Mouse (Mus musculus) stomach, embryonic 15.5 days (tissue): Measurements from ENCODE around the gene Ptgr1. TPM values are rescaled to one million over a fixed set of nuclear protein-coding genes. Genes with fewer than 3 reads are reported as not detected.

ENCODE experiments used
- ATAC-seq: fragments of 200-750 bp; cut with Nextera tagmentation; 2 replicates; pipeline ENCODE4 v1.8.0; 2017; ENCODE audit warnings: low read depth, moderate number of reproducible peaks, moderate TSS enrichment; ENCODE audit not compliant: insufficient read depth, low FRiP score
- H3K27ac ChIP-seq: fragments of 300-500 bp; sonication (generic); 2 replicates; pipeline ENCODE4 v1.5.1; 2015; ENCODE audit warnings: mild to moderate bottlenecking, inconsistent platforms
- H3K27me3 ChIP-seq: fragments of 300-500 bp; sonication (generic); replicated peaks from 2 replicates; pipeline ENCODE4 v1.6.1; 2015; ENCODE audit warnings: inconsistent platforms
- H3K36me3 ChIP-seq: fragments of 300-500 bp; sonication (generic); 2 replicates; pipeline ENCODE4 v1.6.1; 2015; ENCODE audit warnings: inconsistent platforms
- H3K4me1 ChIP-seq: fragments of 300-500 bp; sonication (generic); 2 replicates; pipeline ENCODE4 v1.6.1; 2015; ENCODE audit warnings: inconsistent platforms
- H3K4me2 ChIP-seq: fragments of 300-500 bp; sonication (generic); 2 replicates; pipeline ENCODE4 v1.6.1; 2015; ENCODE audit warnings: mild to moderate bottlenecking, inconsistent platforms
- H3K4me3 ChIP-seq: fragments of 300-500 bp; sonication (generic); replicated peaks from 2 replicates; pipeline ENCODE4 v1.5.1; 2015; ENCODE audit warnings: inconsistent platforms
- H3K9ac ChIP-seq: fragments of 300-500 bp; sonication (generic); 2 replicates; pipeline ENCODE4 v1.6.1; 2015; ENCODE audit warnings: inconsistent platforms
- H3K9me3 ChIP-seq: fragments of 300-500 bp; sonication (generic); 2 replicates; pipeline ENCODE4 v1.6.1; 2016; ENCODE audit warnings: inconsistent platforms
- WGBS: fragments of 180-500 bp; shearing (Covaris S2); methylation state at CpG from one replicate; pipeline ENCODE4 v1.1.7; 2015; 5-methylcytosine and 5-hydroxymethylcytosine counted together
- polyA plus RNA-seq: library from polyadenylated mRNA; unstranded; fragments of >200 nt; fragmentation: Nextera tagmentation; extraction: Ambion mirVana; gene quantifications from 2 replicates; pipeline ENCODE4 v1.2.1, GENCODE M21; 2015

Gene Ptgr1
- polyA plus RNA-seq, 1 experiment from 2014 or later = 66.3 TPM

DNA sequence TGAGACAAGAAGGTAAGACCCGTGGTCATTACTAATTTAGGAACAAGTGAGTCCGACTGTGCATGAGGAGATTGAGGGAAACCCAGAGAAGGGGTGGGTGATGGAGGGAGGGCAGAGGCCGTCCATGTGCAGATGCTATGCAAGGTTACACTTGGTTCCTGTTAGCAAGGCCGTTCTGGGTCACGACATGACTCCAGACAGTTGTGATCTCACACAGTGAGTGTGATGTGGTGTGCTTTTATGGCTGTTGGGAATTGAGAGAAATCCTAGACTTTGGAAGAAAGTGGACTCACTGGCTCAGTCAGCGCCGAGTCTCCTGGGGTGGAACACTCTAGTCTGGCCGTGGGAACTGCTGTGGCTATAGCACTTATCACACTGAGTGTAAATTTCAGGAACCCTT lies 19.3 kb upstream of the Ptgr1 start:
- no peak overlapping the region for H3K4me2 ChIP-seq
- H3K4me3 ChIP-seq = no peak overlapping the region
- 72% methylated on average over 8 of the region's 8 CpGs for whole genome bisulfite sequencing
- no peak overlapping the region for H3K27ac ChIP-seq
- peaks cover 18% of the 10 kb centered on the region for H3K4me1 ChIP-seq
- no peak for ATAC-seq
- no peaks in the 10 kb centered on the region for H3K9me3 ChIP-seq
- no peak overlapping the region for H3K9ac ChIP-seq
- no peaks in the 10 kb centered on the region for H3K36me3 ChIP-seq
- H3K27me3 ChIP-seq = no peaks in the 10 kb centered on the region

DNA sequence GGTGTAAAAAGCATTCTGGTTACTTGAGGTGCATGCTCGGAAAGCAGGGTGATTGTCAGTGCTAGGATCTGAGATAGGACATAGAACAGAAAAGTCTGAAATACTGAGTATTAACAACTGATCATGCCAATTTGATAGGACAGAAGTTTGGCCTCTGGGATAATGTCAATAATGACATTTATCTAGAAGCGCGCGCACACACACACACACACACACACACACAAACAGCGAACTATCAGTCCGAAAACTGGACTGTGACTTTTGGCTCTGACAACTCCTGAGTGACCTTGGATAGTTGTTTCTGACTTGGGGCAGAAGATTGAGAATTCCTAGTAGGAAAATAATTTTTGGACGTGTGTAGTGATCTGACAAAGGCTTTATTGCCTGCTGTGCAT lies 16.9 kb upstream of the Ptgr1 start:
- no peaks in the 10 kb centered on the region for H3K27me3 ChIP-seq
- peak overlapping the region; percentile 85; the same call in 1 of the 2 replicates for H3K27ac ChIP-seq
- peak overlapping the region; percentile 65 for H3K4me2 ChIP-seq
- H3K9ac ChIP-seq = peak overlapping the region; percentile 70
- peak overlapping the region; percentile 89 for H3K4me3 ChIP-seq
- no peaks in the 10 kb centered on the region for H3K36me3 ChIP-seq
- H3K4me1 ChIP-seq = peaks cover 12% of the 10 kb centered on the region; the same call in 1 of the 2 replicates
- no peak for ATAC-seq
- 20% methylated on average over 7 of the region's 7 CpGs for WGBS
- no peaks in the 10 kb centered on the region for H3K9me3 ChIP-seq

DNA sequence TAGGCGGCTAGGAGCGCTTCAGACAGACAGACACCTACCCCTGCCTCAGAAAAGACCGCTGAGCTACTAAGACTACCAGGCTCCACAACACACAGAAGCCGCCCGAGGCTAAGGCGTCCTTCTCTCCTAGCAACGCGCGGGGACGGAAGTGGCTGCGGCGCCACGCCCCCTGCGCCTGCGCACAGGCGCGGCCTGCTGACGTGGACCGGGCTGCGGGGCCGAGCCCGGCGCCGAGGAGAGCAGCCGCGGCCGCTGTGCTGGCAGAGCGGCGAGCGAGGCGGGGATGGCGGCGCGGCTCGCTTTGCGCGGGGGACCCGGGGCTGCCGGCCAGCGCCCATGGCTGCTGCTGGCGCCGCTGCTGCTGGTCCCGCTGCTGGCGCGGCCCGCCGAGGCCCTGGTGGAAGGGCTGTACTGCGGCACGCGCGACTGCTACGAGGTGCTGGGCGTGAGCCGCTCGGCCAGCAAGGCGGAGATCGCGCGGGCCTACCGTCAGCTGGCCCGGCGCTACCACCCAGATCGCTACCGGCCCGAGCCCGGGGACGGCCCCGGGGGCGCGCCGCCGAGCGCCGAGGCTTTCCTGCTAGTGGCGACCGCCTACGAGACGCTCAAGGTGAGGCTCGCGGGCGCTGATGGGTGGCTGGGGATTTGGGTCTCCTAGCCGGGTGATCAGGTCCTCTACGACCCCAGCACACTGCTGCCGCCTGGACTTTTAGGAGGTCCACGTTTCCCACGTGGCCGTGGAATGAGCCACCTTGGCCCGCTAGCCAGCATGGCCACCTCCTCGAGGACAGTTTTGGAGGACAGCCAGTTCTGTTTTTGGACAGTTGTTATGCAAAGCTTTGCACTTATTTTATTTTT lies 16.3 kb upstream of the Ptgr1 start, which contains the start of gene Gm20503:
Gm20503 (plus strand) TSS at position 263 of the 858 bp plus-strand sequence.
- peak within 1 kb of the TSS; percentile 89 for H3K4me3 ChIP-seq
- no peaks in the 10 kb centered on the region for H3K9me3 ChIP-seq
- no peaks in the 10 kb centered on the region for H3K27me3 ChIP-seq
- peak within 1 kb of the TSS; percentile 85 for H3K27ac ChIP-seq
- ATAC-seq = peak; percentile 99
- no peaks in the 10 kb centered on the region for H3K36me3 ChIP-seq
- H3K4me2 ChIP-seq = peak within 1 kb of the TSS; percentile 65
- under 1% methylated on average over 89 of the region's 89 CpGs for WGBS
- H3K4me1 ChIP-seq = peaks cover 15% of the 10 kb centered on the region; the same call in 1 of the 2 replicates
- peak within 1 kb of the TSS; percentile 70 for H3K9ac ChIP-seq

DNA sequence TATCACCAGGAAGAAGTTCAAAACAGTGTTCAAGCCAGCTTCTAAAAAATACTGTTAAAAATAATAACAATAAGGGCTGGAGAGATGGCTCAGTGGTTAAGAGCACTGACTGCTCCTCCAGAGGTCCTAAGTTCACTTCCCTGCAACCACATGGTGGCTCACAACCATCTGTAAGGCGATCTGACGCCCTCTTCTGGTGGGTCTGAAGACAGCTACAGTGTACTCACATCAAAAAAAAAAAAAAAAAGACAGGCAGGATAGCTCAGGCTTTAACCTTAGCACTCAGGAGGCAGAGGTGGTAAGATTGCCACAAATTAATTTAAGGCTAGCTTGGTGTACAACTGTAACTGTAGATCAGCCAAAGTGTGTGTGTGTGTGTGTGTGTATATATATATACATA lies 13.7 kb upstream of the Ptgr1 start:
- no peak overlapping the region for H3K4me3 ChIP-seq
- whole genome bisulfite sequencing = 4% methylated on average over 2 of the region's 2 CpGs
- H3K27ac ChIP-seq = no peak overlapping the region
- no peaks in the 10 kb centered on the region for H3K36me3 ChIP-seq
- H3K27me3 ChIP-seq = no peaks in the 10 kb centered on the region
- H3K4me2 ChIP-seq = no peak overlapping the region
- peaks cover 16% of the 10 kb centered on the region; the same call in 1 of the 2 replicates for H3K4me1 ChIP-seq
- ATAC-seq = no peak
- H3K9ac ChIP-seq = no peak overlapping the region
- H3K9me3 ChIP-seq = no peaks in the 10 kb centered on the region

DNA sequence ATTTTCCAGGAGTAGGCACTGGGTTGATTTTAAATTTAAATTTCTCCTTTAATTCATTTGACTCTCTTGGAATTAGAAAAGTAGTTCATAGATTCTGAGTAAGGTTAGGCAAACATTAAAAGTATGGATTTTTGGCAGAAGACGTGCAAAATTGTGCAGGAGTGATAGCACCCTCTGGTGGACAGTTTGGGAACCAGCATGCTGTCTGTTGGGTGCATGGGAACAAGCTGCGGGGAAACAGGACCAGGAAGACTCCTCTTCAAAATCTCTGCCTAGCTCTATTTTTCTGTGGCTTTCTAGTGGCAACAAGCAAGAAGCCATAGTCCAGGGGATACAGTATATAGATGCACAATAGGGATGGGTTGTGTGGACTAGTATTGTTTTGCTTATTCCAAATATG lies 12.8 kb upstream of the Ptgr1 start:
- Histone ChIP-seq H3K27ac (no peak overlapping the region), H3K4me3 (no peak overlapping the region), H3K9me3 (no peaks in the 10 kb centered on the region), H3K27me3 (no peaks in the 10 kb centered on the region), H3K4me1 (peaks cover 16% of the 10 kb centered on the region; the same call in 1 of the 2 replicates), H3K36me3 (no peaks in the 10 kb centered on the region), H3K4me2 (no peak overlapping the region), H3K9ac (no peak overlapping the region)
- no peak for ATAC-seq
- 6% methylated on average over 2 of the region's 2 CpGs for WGBS

DNA sequence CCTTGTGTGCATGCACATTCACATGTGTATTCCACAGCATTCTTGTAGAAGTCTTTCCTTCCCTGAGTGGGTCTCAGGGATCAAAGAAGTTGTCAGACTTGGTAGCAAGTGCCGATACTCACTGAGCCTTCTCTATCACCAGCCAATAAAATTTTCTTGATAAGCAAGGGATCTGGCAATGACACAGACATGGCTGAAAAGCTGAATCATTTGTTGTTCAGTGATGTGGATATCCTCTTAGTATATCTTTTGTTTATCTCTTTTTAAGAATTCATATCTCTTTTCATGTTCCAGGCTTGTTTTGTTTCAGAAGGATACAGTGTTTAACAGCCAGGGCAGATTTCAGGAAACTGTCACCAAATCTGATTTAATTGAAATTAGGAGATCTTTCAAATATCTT lies 11.8 kb upstream of the Ptgr1 start:
- Histone ChIP-seq H3K9ac (no peak overlapping the region), H3K27ac (no peak overlapping the region), H3K4me2 (no peak overlapping the region), H3K4me3 (no peak overlapping the region), H3K36me3 (no peaks in the 10 kb centered on the region), H3K27me3 (no peaks in the 10 kb centered on the region), H3K9me3 (no peaks in the 10 kb centered on the region), H3K4me1 (0 out of 2 replicates have a peak, but pooled peaks cover 9% of the 10 kb centered on the region)
- 81% methylated on average over 1 of the region's 1 CpGs for WGBS
- ATAC-seq = no peak

DNA sequence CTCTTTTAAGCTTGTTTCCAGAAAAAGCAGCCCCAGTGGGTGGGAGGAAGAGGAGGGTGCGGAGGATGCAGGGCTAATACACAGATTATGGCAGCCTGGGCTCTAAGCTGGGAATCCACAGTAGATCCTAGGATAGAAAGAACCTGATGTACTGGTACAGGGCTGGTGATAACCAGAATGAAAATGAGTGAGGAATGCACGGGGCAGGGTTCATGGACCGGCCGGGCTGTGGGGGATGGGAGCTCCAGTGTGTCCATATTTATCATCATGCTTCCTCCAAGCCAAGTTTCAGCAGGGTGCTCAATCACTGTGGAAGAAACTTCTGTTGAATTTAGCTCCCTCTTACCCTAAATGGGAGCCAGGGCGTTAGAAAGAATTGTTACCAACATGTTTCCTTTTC lies 10.2 kb upstream of the Ptgr1 start:
- Histone ChIP-seq H3K4me3 (no peak overlapping the region), H3K27ac (no peak overlapping the region), H3K4me2 (no peak overlapping the region), H3K9ac (no peak overlapping the region), H3K27me3 (no peaks in the 10 kb centered on the region), H3K36me3 (no peaks in the 10 kb centered on the region), H3K4me1 (0 out of 2 replicates have a peak, but pooled peaks cover 13% of the 10 kb centered on the region), H3K9me3 (no peaks in the 10 kb centered on the region)
- WGBS = 40% methylated on average over 5 of the region's 5 CpGs
- ATAC-seq = no peak

DNA sequence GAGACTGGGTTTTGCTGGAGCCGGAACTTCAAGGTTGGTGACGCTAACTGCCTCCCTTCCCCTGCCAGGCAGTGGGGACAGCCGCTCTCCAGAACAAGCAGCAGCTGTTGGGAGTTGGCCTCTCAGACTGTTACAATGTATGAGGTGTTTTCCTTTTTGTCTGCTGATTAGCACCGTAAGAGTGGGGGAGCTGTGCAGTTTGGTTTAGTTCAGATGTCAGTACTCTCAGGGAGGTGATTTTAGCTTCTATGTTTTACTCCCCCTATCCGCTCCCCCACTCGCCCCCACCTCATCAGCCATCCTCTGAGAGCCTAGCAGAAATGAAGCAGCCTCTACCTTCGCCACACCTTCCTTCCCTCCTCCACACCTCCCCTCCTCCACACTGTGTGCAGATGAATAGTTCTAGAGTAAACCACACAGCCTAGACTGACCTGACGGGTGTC lies 8.4 kb upstream of the Ptgr1 start:
- Histone ChIP-seq H3K36me3 (no peaks in the 10 kb centered on the region), H3K27me3 (no peaks in the 10 kb centered on the region), H3K9me3 (no peaks in the 10 kb centered on the region), H3K4me1 (0 out of 2 replicates have a peak, but pooled peaks cover 13% of the 10 kb centered on the region), H3K4me3 (no peak overlapping the region), H3K4me2 (no peak overlapping the region), H3K9ac (no peak overlapping the region), H3K27ac (peak overlapping the region; percentile 59)
- WGBS = 43% methylated on average over 8 of the region's 8 CpGs
- ATAC-seq = peak; percentile 75

DNA sequence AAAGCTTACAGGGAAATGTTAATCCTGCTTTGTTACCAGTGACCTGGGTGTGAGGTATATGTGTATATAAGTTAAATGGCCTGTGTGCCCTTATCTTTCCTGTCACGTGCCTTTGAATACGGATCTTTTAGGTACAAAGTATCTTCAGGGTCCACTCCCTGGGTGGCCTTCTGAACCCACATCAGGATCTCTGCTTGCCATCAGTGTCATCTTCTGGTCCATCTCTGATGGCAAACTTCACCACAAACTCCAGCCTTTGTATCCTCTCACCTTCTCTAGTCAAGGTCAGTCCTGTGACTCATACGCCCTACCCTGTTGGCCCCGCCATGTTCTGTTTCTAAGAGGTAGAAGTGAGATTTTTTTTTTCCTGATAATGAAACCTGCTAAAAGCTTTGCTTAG lies 7.8 kb upstream of the Ptgr1 start, which contains the start of gene Dnajc25:
Dnajc25 (plus strand) TSS at position 301 of the 400 bp plus-strand sequence.
- ATAC-seq = no peak
- Histone ChIP-seq H3K36me3 (no peaks in the 10 kb centered on the region), H3K4me1 (0 out of 2 replicates have a peak, but pooled peaks cover 13% of the 10 kb centered on the region), H3K27ac (peak within 1 kb of the TSS; percentile 59), H3K4me2 (no peak within 1 kb of the TSS), H3K9ac (no peak within 1 kb of the TSS), H3K4me3 (no peak within 1 kb of the TSS), H3K9me3 (no peaks in the 10 kb centered on the region), H3K27me3 (no peaks in the 10 kb centered on the region)
- WGBS = 58% methylated on average over 4 of the region's 4 CpGs

DNA sequence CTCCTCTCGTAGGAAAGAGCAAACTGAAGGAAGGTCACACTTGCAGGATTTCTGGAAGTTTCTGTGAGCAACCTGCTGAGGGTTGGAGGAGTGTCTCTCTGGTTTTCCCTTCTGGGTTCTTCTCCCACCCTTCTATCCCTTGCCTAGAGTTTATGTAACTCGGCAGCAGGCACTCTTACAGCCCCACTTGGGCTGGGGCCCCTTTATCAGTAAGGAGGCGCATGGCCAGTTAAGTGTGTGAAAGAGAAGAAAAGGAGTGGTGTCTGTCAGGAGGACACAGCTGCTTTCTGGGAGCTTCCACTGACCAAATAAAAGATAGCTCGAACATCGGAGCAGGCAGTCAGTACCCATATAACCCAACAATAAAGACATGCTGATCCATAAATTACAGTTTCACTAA lies 5.3 kb upstream of the Ptgr1 start:
- Histone ChIP-seq H3K9me3 (no peaks in the 10 kb centered on the region), H3K36me3 (no peaks in the 10 kb centered on the region), H3K4me3 (no peak overlapping the region), H3K27ac (no peak overlapping the region), H3K9ac (no peak overlapping the region), H3K4me1 (0 out of 2 replicates have a peak, but pooled peaks cover 13% of the 10 kb centered on the region), H3K4me2 (no peak overlapping the region), H3K27me3 (no peaks in the 10 kb centered on the region)
- WGBS = 73% methylated on average over 5 of the region's 5 CpGs
- ATAC-seq = no peak

DNA sequence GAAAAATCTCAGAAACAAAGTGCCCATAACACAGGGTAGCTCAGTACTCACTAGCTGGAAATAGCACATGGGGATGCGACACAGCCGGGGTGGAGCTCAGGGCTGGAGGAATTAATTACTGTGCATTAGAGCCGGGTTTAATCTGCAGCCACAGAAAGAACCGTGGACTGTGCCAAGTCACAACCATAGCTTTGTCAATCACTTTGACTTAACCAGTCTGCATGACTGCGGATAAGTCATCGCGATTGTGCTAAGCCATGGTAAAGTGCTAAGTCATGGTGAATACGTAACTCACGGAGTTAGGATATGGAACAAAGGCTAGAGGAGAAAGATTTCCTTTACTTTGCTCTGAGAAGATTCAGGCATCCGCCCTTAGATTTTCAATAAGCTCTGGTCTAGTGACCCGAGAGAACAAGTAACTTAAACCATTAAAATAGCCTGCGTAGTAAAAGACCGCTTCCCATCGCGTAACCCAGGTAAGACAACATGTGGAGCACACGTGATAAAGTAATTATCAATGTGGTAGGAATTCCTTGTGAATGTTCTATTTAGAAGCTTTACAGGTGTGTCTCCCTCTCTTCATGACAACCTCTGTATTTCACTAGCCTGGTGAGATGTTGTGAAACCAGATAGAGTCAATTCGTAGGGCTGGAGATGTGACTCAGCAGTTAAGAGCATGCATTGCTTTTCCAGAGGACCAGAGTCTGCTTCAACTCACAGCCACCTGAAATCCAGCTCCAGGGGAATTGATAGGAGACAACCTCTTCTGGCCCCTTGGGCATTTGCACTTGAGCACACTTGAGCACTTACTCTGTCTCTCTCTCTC lies 3.9 kb upstream of the Ptgr1 start:
- no peak overlapping the region for H3K4me3 ChIP-seq
- WGBS = 83% methylated on average over 17 of the region's 17 CpGs
- H3K9me3 ChIP-seq = no peaks in the 10 kb centered on the region
- no peak overlapping the region; the same call in 1 of the 2 replicates for H3K27ac ChIP-seq
- no peaks in the 10 kb centered on the region for H3K36me3 ChIP-seq
- 0 out of 2 replicates have a peak, but pooled peaks cover 19% of the 10 kb centered on the region for H3K4me1 ChIP-seq
- no peaks in the 10 kb centered on the region for H3K27me3 ChIP-seq
- ATAC-seq = no peak
- no peak overlapping the region for H3K9ac ChIP-seq
- no peak overlapping the region for H3K4me2 ChIP-seq
